Mouse (Mus musculus) G1E (cell line): Measurements from ENCODE around the gene Sstr3.

Experiments used
- CTCF ChIP-seq: IDR thresholded peaks from 2 replicates; pipeline ENCODE4 v1.5.1; 2012; ENCODE audit warnings: low read depth, low read length, inconsistent platforms, mixed read lengths
- GATA1 ChIP-seq: IDR thresholded peaks from 2 replicates; pipeline ENCODE4 v1.6.1; 2012; ENCODE audit warnings: borderline replicate concordance, low read length, inconsistent platforms, mixed read lengths
- GATA2 ChIP-seq: IDR thresholded peaks from 2 replicates; pipeline ENCODE4 v1.6.1; 2012; ENCODE audit warnings: low read depth, low read length, inconsistent platforms, borderline replicate concordance
- POLR2AphosphoS5 ChIP-seq: IDR thresholded peaks from 2 replicates; pipeline ENCODE4 v1.6.1; 2012; ENCODE audit warnings: low read depth, low read length, inconsistent platforms; ENCODE audit not compliant: insufficient replicate concordance

- TF ChIP-seq CTCF = no peak
- TF ChIP-seq GATA1 = no peak
- no peak for TF ChIP-seq POLR2AphosphoS5
- TF ChIP-seq GATA2 = no peak
These were observed 25.7 kb upstream of the Sstr3 start for GRCm38 (mm10) chr15:78570170-78570569.
